Mouse (Mus musculus): ENCODE results near the gene Ccdc9. TPM values are rescaled to one million over a fixed set of nuclear protein-coding genes. Genes with fewer than 3 reads are reported as not detected.

The Ccdc9 gene
- 47.6 and 53.3 TPM in 2 replicates for total RNA-seq (2012; rRNA removed)
- total RNA-seq (2014; rRNA removed) = 32.0 and 37.5 TPM in 2 replicates
- 81.0 and 94.2 TPM in 2 replicates for polyA plus RNA-seq (2012; ENCODE audit: insufficient read length, low read depth)

DNA sequence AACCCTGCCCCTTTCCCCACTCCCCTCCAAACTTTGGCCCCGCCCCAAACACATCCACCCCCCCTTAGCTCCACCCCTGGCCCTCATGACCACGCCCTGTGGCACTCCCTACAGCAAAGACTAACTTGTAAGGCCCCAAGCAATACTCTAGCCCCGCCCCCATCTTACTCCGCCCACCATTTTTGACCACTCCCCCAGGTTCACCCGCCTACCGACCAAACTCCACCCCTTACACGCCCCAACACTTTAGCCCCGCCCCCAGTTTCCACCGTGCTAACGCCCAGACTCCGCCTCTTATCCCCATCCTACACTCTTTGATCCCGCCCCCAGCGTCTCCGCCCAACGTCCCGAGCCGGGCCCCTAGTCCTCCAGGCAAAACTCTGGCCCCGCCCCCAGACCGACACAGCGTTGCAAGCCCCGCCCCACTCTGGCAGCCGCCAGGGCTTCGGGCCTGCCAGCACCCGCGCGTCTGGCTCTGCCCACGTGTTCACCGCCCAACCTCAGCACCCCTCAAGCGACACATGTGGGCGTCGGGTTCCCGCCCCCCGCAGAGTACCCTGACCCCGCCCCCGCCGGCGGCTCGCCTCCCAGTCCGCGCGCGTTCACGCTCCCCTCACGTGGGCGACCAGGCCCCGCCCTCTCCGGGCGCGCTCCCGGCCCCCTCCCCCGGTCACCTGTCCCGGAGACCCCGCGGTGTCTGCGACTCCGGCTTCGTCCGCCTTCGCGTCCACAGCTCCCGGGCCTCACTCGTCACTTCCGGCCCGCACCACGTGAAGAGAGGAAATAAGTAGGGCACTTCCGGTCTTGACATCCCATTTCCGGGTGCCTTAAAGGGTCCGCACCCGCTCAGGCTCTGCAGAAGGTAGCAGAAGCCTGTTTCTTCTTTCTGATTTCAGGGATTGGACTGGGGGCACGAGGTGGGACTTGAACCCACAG, at the start of gene Ccdc9:
Ccdc9 (minus strand) TSS at position 770 of the 936 bp plus-strand sequence.
- dilution Hi-C loops (cut with MboI; ENCODE audit: extremely low pct_ligation_motif_present, extremely low pct_unique_long_range_greater_than_20kb, low sequenced_read_pairs) (no loop called here), in situ Hi-C loops (cut with MboI; ENCODE audit: low pct_ligation_motif_present, low pct_unique_long_range_greater_than_20kb, low sequenced_read_pairs) (no loop called here)
- no peaks in the 10 kb centered on the region for H3K27me3 ChIP-seq (replicated peaks)
- H3K4me2 ChIP-seq (ENCODE audit: insufficient read depth, low read depth, poor library complexity, severe bottlenecking) = peak within 1 kb of the TSS; percentile 52
- peak; percentile 99 for DNase-seq (ENCODE audit: extremely low read depth)
- H3K27ac ChIP-seq (ENCODE audit: insufficient read depth, low read depth) = peak within 1 kb of the TSS; percentile 80
- H3K4me1 ChIP-seq (ENCODE audit: control insufficient read depth in 1 of 2, insufficient read depth in 2 of 2) = peaks cover 0 to 14% of the 10 kb centered on the region in 2 experiments; a peak in 2 of 4 replicates
- peaks cover 27 to 35% of the 10 kb centered on the region in 2 experiments for H3K36me3 ChIP-seq (replicated peaks in 1 of 2; ENCODE audit: control insufficient read depth in 1 of 2, insufficient read depth in 1 of 2, low read length in 1 of 2)
- peak within 1 kb of the TSS; percentile 88 for H3K9ac ChIP-seq (ENCODE audit: insufficient read depth, low read depth)
- no peaks in the 10 kb centered on the region for H3K9me3 ChIP-seq (replicated peaks; ENCODE audit: low read length)
- H3K79me2 ChIP-seq (replicated peaks; ENCODE audit: control insufficient read depth, extremely low read depth, insufficient read depth, poor library complexity, severe bottlenecking) = peaks cover 12% of the 10 kb centered on the region
- H3K4me3 ChIP-seq (replicated peaks in 1 of 3; ENCODE audit: low read depth in 2 of 3, low read length in 2 of 3, poor library complexity in 1 of 3) = peak within 1 kb of the TSS; percentile 62 to 85 (median 71)
- TF ChIP-seq TCF12 (IDR thresholded peaks at IDR 0.05; ENCODE audit: low read depth, low read length) = peak; percentile 84
- peak; percentile 80 for TF ChIP-seq IRF4 (IDR thresholded peaks at IDR 0.05; ENCODE audit: low read depth, low read length)
- TF ChIP-seq NRF1 (IDR thresholded peaks at IDR 0.05; ENCODE audit: low read depth, low read length) = 0 out of 2 replicates have a peak, but pooled peaks have one; percentile 19
- TF ChIP-seq USF2 (conservative IDR thresholded peaks at IDR 0.05; ENCODE audit: low read depth, low read length) = peak; percentile 90
- TF ChIP-seq HCFC1 (IDR thresholded peaks at IDR 0.05; ENCODE audit: low read depth, low read length) = peak; percentile 88
- peak; percentile 96 for TF ChIP-seq MXI1 (IDR thresholded peaks at IDR 0.05; ENCODE audit: low read depth, low read length)
- 0 out of 2 replicates have a peak, but pooled peaks have one; percentile 78 for TF ChIP-seq ZMIZ1 (IDR thresholded peaks at IDR 0.05; ENCODE audit: low read depth, low read length)
- no peak for TF ChIP-seq E2F4 (IDR thresholded peaks at IDR 0.05; ENCODE audit: insufficient replicate concordance, low read depth, low read length)
- TF ChIP-seq ZKSCAN1 (IDR thresholded peaks at IDR 0.05; ENCODE audit: borderline replicate concordance, low read depth, low read length) = no peak
- TF ChIP-seq POLR2A (IDR thresholded peaks at IDR 0.05; ENCODE audit: low read depth, low read length) = peak; percentile 85
- TF ChIP-seq EP300 (IDR thresholded peaks at IDR 0.05; ENCODE audit: low read length) = no peak
- TF ChIP-seq UBTF (IDR thresholded peaks at IDR 0.05; ENCODE audit: low read depth, low read length) = no peak
- TF ChIP-seq RCOR1 (conservative IDR thresholded peaks at IDR 0.05; ENCODE audit: low read depth, low read length) = no peak
- TF ChIP-seq MYC (IDR thresholded peaks at IDR 0.05; ENCODE audit: low read depth, low read length) = peak; percentile 79
- peak; percentile 81 for TF ChIP-seq NELFE (IDR thresholded peaks at IDR 0.05; ENCODE audit: low read depth, low read length)
- TF ChIP-seq CTCF (conservative IDR thresholded peaks at IDR 0.05 in 1 of 2, IDR thresholded peaks at IDR 0.05 in 1 of 2; ENCODE audit: low read depth in 2 of 2, low read length in 2 of 2) = no peak
- 0 out of 2 replicates have a peak, but pooled peaks have one; percentile 56 for TF ChIP-seq CHD2 (IDR thresholded peaks at IDR 0.05; ENCODE audit: low read length)
- peak; percentile 78 for TF ChIP-seq BHLHE40 (IDR thresholded peaks at IDR 0.05; ENCODE audit: low read depth, low read length)
- no peak for TF ChIP-seq JUN (IDR thresholded peaks at IDR 0.05; ENCODE audit: insufficient read depth, low read depth, low read length)
- TF ChIP-seq MAZ (IDR thresholded peaks at IDR 0.05; ENCODE audit: low read depth, low read length) = 0 out of 2 replicates have a peak, but pooled peaks have one; percentile 12
- no peak for TF ChIP-seq JUND (conservative IDR thresholded peaks at IDR 0.05; ENCODE audit: low read depth, low read length)
- no peak for TF ChIP-seq RAD21 (IDR thresholded peaks at IDR 0.05; ENCODE audit: low read depth, low read length)
- no peak; the same call in 1 of the 2 replicates for TF ChIP-seq GABPA (IDR thresholded peaks at IDR 0.05; ENCODE audit: insufficient replicate concordance, low read depth, low read length)
- TF ChIP-seq ETS1 (conservative IDR thresholded peaks at IDR 0.05; ENCODE audit: low read depth, low read length) = peak; percentile 41; the same call in 1 of the 2 replicates
- TF ChIP-seq TBP (conservative IDR thresholded peaks at IDR 0.05; ENCODE audit: low read depth, low read length) = peak; percentile 97
- TF ChIP-seq CHD1 (IDR thresholded peaks at IDR 0.05; ENCODE audit: low read depth, low read length) = no peak
- TF ChIP-seq POLR2AphosphoS2 (IDR thresholded peaks at IDR 0.05; ENCODE audit: low read depth, low read length) = peak; percentile 93
- TF ChIP-seq USF1 (IDR thresholded peaks at IDR 0.05; ENCODE audit: low read depth, low read length) = peak; percentile 95
- peak; percentile 99 for TF ChIP-seq ELF1 (IDR thresholded peaks at IDR 0.05; ENCODE audit: low read depth, low read length)
- TF ChIP-seq SMC3 (IDR thresholded peaks at IDR 0.05; ENCODE audit: low read depth, low read length) = no peak
- peak; percentile 82; the same call in 1 of the 2 replicates for TF ChIP-seq KAT2A (IDR thresholded peaks at IDR 0.05; ENCODE audit: insufficient replicate concordance, low read length)
- TF ChIP-seq ZNF384 (IDR thresholded peaks at IDR 0.05; ENCODE audit: low read depth, low read length) = no peak
- no peak for TF ChIP-seq ZC3H11A (IDR thresholded peaks at IDR 0.05; ENCODE audit: low read depth, low read length)
- TF ChIP-seq SIN3A (IDR thresholded peaks at IDR 0.05; ENCODE audit: low read length) = peak; percentile 97
- TF ChIP-seq PAX5 (IDR thresholded peaks at IDR 0.05; ENCODE audit: low read length) = no peak
- TF ChIP-seq MEF2A (IDR thresholded peaks at IDR 0.05; ENCODE audit: borderline replicate concordance, low read depth, low read length) = no peak
- TF ChIP-seq MAX (IDR thresholded peaks at IDR 0.05; ENCODE audit: low read length) = peak; percentile 96
